Mouse (Mus musculus): ENCODE results near the gene Pigk.

GRCm38 (mm10) chr3:152872596-152872995 is 158.7 kb downstream of the Pigk start:
- TF ChIP-seq CTCF (IDR thresholded peaks at IDR 0.05; ENCODE audit: borderline replicate concordance, insufficient read depth, low read depth, low read length) (no peak), POLR2A (IDR thresholded peaks at IDR 0.05; ENCODE audit: borderline replicate concordance, insufficient read depth, low read length) (no peak)

Measured in cerebellum, adult 2 months (tissue).